Mouse (Mus musculus): Measurements from ENCODE around the gene Fbxo17. TPM values are rescaled to one million over a fixed set of nuclear protein-coding genes. Genes with fewer than 3 reads are reported as not detected.
A peak's percentile ranks its signal among the peaks of the same experiment; 100 is the strongest.

The Fbxo17 gene
- total RNA-seq, 2 experiments from 2014 or later = 3.5 to 3.8 TPM

- DNase-seq (ENCODE audit: low spot score) = no peak
These were observed 1.0 kb upstream of the Fbxo17 start for GRCm38 (mm10) chr7:28715598-28715997.

- DNase-seq (ENCODE audit: low spot score) = no peak
These were observed 1.1 kb downstream of the Fbxo17 start for GRCm38 (mm10) chr7:28717726-28718125.

GRCm38 (mm10) chr7:28719159-28719558 is 2.6 kb downstream of the Fbxo17 start:
- no peak for DNase-seq (ENCODE audit: low spot score)

GRCm38 (mm10) chr7:28719650-28720049 is 3.0 kb downstream of the Fbxo17 start:
- DNase-seq (ENCODE audit: low spot score) = no peak

- DNase-seq (ENCODE audit: low spot score) = no peak
These were observed 4.3 kb downstream of the Fbxo17 start for GRCm38 (mm10) chr7:28720753-28721537.

GRCm38 (mm10) chr7:28722079-28722478 is 5.5 kb downstream of the Fbxo17 start:
- no peak for DNase-seq (ENCODE audit: low spot score)

- no peak for DNase-seq (ENCODE audit: low spot score)
These were observed 8.0 kb downstream of the Fbxo17 start for GRCm38 (mm10) chr7:28724613-28725012.

GRCm38 (mm10) chr7:28726600-28726999 is 10.0 kb downstream of the Fbxo17 start:
- DNase-seq (ENCODE audit: low spot score) = peak; percentile 74

- peak; percentile 21 for DNase-seq (ENCODE audit: low spot score)
These were observed 11.2 kb downstream of the Fbxo17 start for GRCm38 (mm10) chr7:28727649-28728340.

GRCm38 (mm10) chr7:28732341-28733142 is 15.9 kb downstream of the Fbxo17 start:
- DNase-seq (ENCODE audit: low spot score) = peak; percentile 35

- DNase-seq (ENCODE audit: low spot score) = no peak
These were observed 16.6 kb downstream of the Fbxo17 start for GRCm38 (mm10) chr7:28733211-28733610.

- no peak for DNase-seq (ENCODE audit: low spot score)
These were observed 19.1 kb downstream of the Fbxo17 start for GRCm38 (mm10) chr7:28735701-28736100.

- DNase-seq (ENCODE audit: low spot score) = no peak
These were observed 23.2 kb downstream of the Fbxo17 start for GRCm38 (mm10) chr7:28739829-28740228.

GRCm38 (mm10) chr7:28740949-28741348 is 24.3 kb downstream of the Fbxo17 start:
- DNase-seq (ENCODE audit: low spot score) = no peak

- DNase-seq (ENCODE audit: low spot score) = no peak
These were observed 24.7 kb downstream of the Fbxo17 start for GRCm38 (mm10) chr7:28741368-28741708.

- peak; percentile 96 for DNase-seq (ENCODE audit: low spot score)
These were observed 25.3 kb downstream of the Fbxo17 start, which contains the start of the genes Mrps12 and Sars2 for GRCm38 (mm10) chr7:28741709-28742438. Gene Mrps12, minus strand, starts transcription at chr7:28741820. Gene Sars2, plus strand, starts transcription at chr7:28741992.

GRCm38 (mm10) chr7:28749935-28750334 is 33.3 kb downstream of the Fbxo17 start:
- DNase-seq (ENCODE audit: low spot score) = no peak

- DNase-seq (ENCODE audit: low spot score) = no peak
These were observed 39.5 kb downstream of the Fbxo17 start, which contains the start of gene Ccer2 for GRCm38 (mm10) chr7:28756079-28756478. Gene Ccer2, plus strand, starts transcription at chr7:28756174.

- DNase-seq (ENCODE audit: low spot score) = no peak
These were observed 42.0 kb downstream of the Fbxo17 start for GRCm38 (mm10) chr7:28758623-28759022.

- no peak for DNase-seq (ENCODE audit: low spot score)
These were observed 45.3 kb downstream of the Fbxo17 start for GRCm38 (mm10) chr7:28761907-28762306.

GRCm38 (mm10) chr7:28765211-28765610 is 48.6 kb downstream of the Fbxo17 start:
- DNase-seq (ENCODE audit: low spot score) = no peak
